Mouse (Mus musculus) G1E-ER4 (cell line): ENCODE data around the gene Rpa1. TPM values are rescaled to one million over a fixed set of nuclear protein-coding genes. Genes with fewer than 3 reads are reported as not detected.

Source experiments
- GATA1 ChIP-seq: IDR thresholded peaks from one replicate; pipeline ENCODE4 v1.8.0; 2012; ENCODE audit warnings: low read length, inconsistent platforms
- polyA plus RNA-seq: library from polyadenylated mRNA; stranded (reverse); fragments of >175 nt; gene quantifications from 2 replicates; pipeline ENCODE4 v1.2.3, GENCODE M21; 2012

The Rpa1 gene
- polyA plus RNA-seq, 1 experiment, result 104 TPM

- no peak for TF ChIP-seq GATA1
Measured at GRCm38 (mm10) chr11:75293852-75294361, 54.2 kb downstream of the Rpa1 start.

- TF ChIP-seq GATA1, result no peak
Measured at GRCm38 (mm10) chr11:75292281-75292680, 55.8 kb downstream of the Rpa1 start.

- TF ChIP-seq GATA1, result no peak
Measured at GRCm38 (mm10) chr11:75291389-75292215, 56.5 kb downstream of the Rpa1 start.

- no peak for TF ChIP-seq GATA1
Measured at GRCm38 (mm10) chr11:75290566-75291271, 57.4 kb downstream of the Rpa1 start.

GRCm38 (mm10) chr11:75289120-75289519 lies 59.0 kb downstream of the Rpa1 start:
- TF ChIP-seq GATA1, result no peak

GRCm38 (mm10) chr11:75288517-75288916 lies 59.6 kb downstream of the Rpa1 start:
- TF ChIP-seq GATA1, result no peak

GRCm38 (mm10) chr11:75287940-75288339 lies 60.2 kb downstream of the Rpa1 start:
- TF ChIP-seq GATA1, result no peak

GRCm38 (mm10) chr11:75286868-75287267 lies 61.3 kb downstream of the Rpa1 start:
- TF ChIP-seq GATA1, result no peak

GRCm38 (mm10) chr11:75285893-75286467 lies 62.1 kb downstream of the Rpa1 start:
- no peak for TF ChIP-seq GATA1

- no peak for TF ChIP-seq GATA1
Measured at GRCm38 (mm10) chr11:75282496-75283120, 65.5 kb downstream of the Rpa1 start.

- no peak for TF ChIP-seq GATA1
Measured at GRCm38 (mm10) chr11:75281380-75282256, 66.5 kb downstream of the Rpa1 start.

GRCm38 (mm10) chr11:75280435-75281001 lies 67.6 kb downstream of the Rpa1 start:
- no peak for TF ChIP-seq GATA1

GRCm38 (mm10) chr11:75280066-75280410 lies 68.1 kb downstream of the Rpa1 start:
- TF ChIP-seq GATA1, result no peak

- TF ChIP-seq GATA1, result no peak
Measured at GRCm38 (mm10) chr11:75279342-75280065, 68.6 kb downstream of the Rpa1 start.

- TF ChIP-seq GATA1, result no peak
Measured at GRCm38 (mm10) chr11:75279013-75279341, 69.1 kb downstream of the Rpa1 start.
